ENCODE assay signal across 9 mouse cellular contexts in the genomic region with DNA sequence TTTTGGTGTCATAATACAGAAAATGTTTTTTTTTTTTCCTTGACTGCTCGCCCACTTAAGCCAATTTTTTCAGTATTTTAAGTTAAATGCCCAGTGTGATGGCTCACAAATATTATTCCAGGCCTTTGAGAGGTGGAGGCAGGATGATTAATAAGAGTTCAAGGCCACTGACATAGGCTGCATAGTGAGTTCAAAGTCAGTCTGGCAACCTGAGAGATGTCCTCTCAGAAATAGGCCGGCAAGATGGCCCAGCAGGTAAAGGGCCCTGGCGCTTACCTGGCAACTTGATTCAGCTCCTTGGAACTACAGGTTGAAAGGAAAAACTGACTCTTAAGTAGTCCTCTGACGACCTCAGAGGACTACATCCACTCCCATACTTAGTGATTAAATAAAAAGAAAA. TPM values are rescaled to one million over a fixed set of nuclear protein-coding genes. Genes with fewer than 3 reads are reported as not detected.
DNase-seq lines count a peak whose midpoint lies in the region; ATAC-seq and TF ChIP-seq lines count a peak whose summit lies in the region.
"Had no signal": no experiment of that assay in that cellular context is flagged by ENCODE, and none has a peak within 500 bp of the region (broad histone marks: within the 10 kb centered on the region; RNA-seq: fewer than 3 reads in every experiment).

No protein-coding gene starts in this region.

- WGBS in kidney, embryonic 16.5 days, result 49% methylated on average over 4 of the region's 4 CpGs
- 42% methylated on average over 4 of the region's 4 CpGs for WGBS in embryonic facial prominence, embryonic 15.5 days
- 34% methylated on average over 4 of the region's 4 CpGs for WGBS in intestine, postnatal 0 days

- H3K36me3 ChIP-seq in kidney, embryonic 16.5 days (ENCODE audit: insufficient read depth, low read length), result no peaks in the 10 kb centered on the region
- H3K36me3 ChIP-seq in embryonic facial prominence, embryonic 15.5 days, result no peaks in the 10 kb centered on the region
- no peaks in the 10 kb centered on the region for H3K36me3 ChIP-seq in intestine, postnatal 0 days (ENCODE audit: control insufficient read depth, insufficient read depth)

- no peak overlapping the region for H3K27ac ChIP-seq in kidney, embryonic 16.5 days (ENCODE audit: low read length)
- H3K27ac ChIP-seq in embryonic facial prominence, embryonic 15.5 days (replicated peaks), result no peak overlapping the region
- H3K27ac ChIP-seq in intestine, postnatal 0 days (ENCODE audit: low read depth, low read length), result no peak overlapping the region

- H3K4me3 ChIP-seq in kidney, embryonic 16.5 days (ENCODE audit: low read length), result peak overlapping the region; percentile 91
- peak overlapping the region; percentile 95 for H3K4me3 ChIP-seq in embryonic facial prominence, embryonic 15.5 days (replicated peaks)
- peak overlapping the region; percentile 96; the same call in 1 of the 2 replicates for H3K4me3 ChIP-seq in intestine, postnatal 0 days (ENCODE audit: low read depth, low read length)

- H3K9ac ChIP-seq in kidney, embryonic 16.5 days (replicated peaks; ENCODE audit: low read length), result peak overlapping the region; percentile 46
- no peak overlapping the region for H3K9ac ChIP-seq in embryonic facial prominence, embryonic 15.5 days
- H3K9ac ChIP-seq in intestine, postnatal 0 days (ENCODE audit: low read depth, low read length), result peak overlapping the region; percentile 23; the same call in 1 of the 2 replicates

- peak overlapping the region; percentile 83 for H3K4me2 ChIP-seq in kidney, embryonic 16.5 days (replicated peaks; ENCODE audit: low read depth, low read length)
- peak overlapping the region; percentile 73 for H3K4me2 ChIP-seq in embryonic facial prominence, embryonic 15.5 days (replicated peaks)
- H3K4me2 ChIP-seq in intestine, postnatal 0 days (replicated peaks; ENCODE audit: low read depth), result peak overlapping the region; percentile 79

- no peak for ATAC-seq in kidney, embryonic 16.5 days (ENCODE audit: low FRiP score, low TSS enrichment)
- no peak for ATAC-seq in embryonic facial prominence, embryonic 15.5 days (ENCODE audit: insufficient number of reproducible peaks, low FRiP score, low TSS enrichment, low read depth)
- no peak for ATAC-seq in intestine, postnatal 0 days

- DNase-seq in kidney, postnatal 10 days, result no peak
- peak; percentile 27 for DNase-seq in naive thymus-derived CD4-positive, alpha-beta T cell, adult 2 months (ENCODE audit: low read depth)
- no peak for DNase-seq in thymus, adult 18-20 months
- no peak for DNase-seq in kidney, adult 8-10 months
- no peak for DNase-seq in thymus, postnatal 36 days
- DNase-seq: cerebellum, adult 2 months had no signal

- TF ChIP-seq CTCF in intestine, postnatal 0 days (IDR thresholded peaks at IDR 0.05; ENCODE audit: low read depth), result no peak

- peaks cover 28% of the 10 kb centered on the region for H3K4me1 ChIP-seq in kidney, embryonic 16.5 days (ENCODE audit: insufficient read depth, low read length)
- peaks cover 17% of the 10 kb centered on the region; the same call in 1 of the 2 replicates for H3K4me1 ChIP-seq in embryonic facial prominence, embryonic 15.5 days
- H3K4me1 ChIP-seq in intestine, postnatal 0 days (replicated peaks; ENCODE audit: control insufficient read depth, insufficient read depth, low read length), result 0 out of 2 replicates have a peak, but pooled peaks cover 2% of the 10 kb centered on the region

- H3K9me3 ChIP-seq in kidney, embryonic 16.5 days (ENCODE audit: low read length), result no peaks in the 10 kb centered on the region
- H3K9me3 ChIP-seq in embryonic facial prominence, embryonic 15.5 days (replicated peaks), result no peaks in the 10 kb centered on the region
- H3K9me3 ChIP-seq in intestine, postnatal 0 days (ENCODE audit: control insufficient read depth), result no peaks in the 10 kb centered on the region

- no peaks in the 10 kb centered on the region for H3K27me3 ChIP-seq in kidney, embryonic 16.5 days (ENCODE audit: insufficient read depth, low read length)
- H3K27me3 ChIP-seq in embryonic facial prominence, embryonic 15.5 days, result no peaks in the 10 kb centered on the region
- no peaks in the 10 kb centered on the region for H3K27me3 ChIP-seq in intestine, postnatal 0 days (replicated peaks; ENCODE audit: control insufficient read depth, insufficient read depth, low read length)

RNA-seq across cellular contexts. Expression of gene Sec63, which starts 1.9 kb away (rescaled TPM):
- polyA plus RNA-seq in kidney, embryonic 16.5 days (2015; fragmentation: Nextera tagmentation; extraction: Ambion mirVana), result 29.1 and 29.9 TPM in 2 replicates
- polyA plus RNA-seq in embryonic facial prominence, embryonic 15.5 days (2015; fragmentation: Nextera tagmentation; extraction: Ambion mirVana), result 23.1 and 27.8 TPM in 2 replicates
- polyA plus RNA-seq in intestine, postnatal 0 days (2015; fragmentation: Nextera tagmentation; extraction: Ambion mirVana), result 17.2 and 22.3 TPM in 2 replicates
